Mouse (Mus musculus): ENCODE measurements around the gene 1700029I15Rik. TPM values are rescaled to one million over a fixed set of nuclear protein-coding genes. Genes with fewer than 3 reads are reported as not detected.
"Not testable (repeated sequence)": the region's sequence is repeated elsewhere in the genome, so short reads cannot be mapped to it uniquely, and the experiment has no call there.

Gene 1700029I15Rik
- polyA plus RNA-seq, 1 experiment from 2014 or later: 6.4 TPM

GRCm38 (mm10) chr2:92388081-92388517 is 5.8 kb downstream of the 1700029I15Rik start:
- Histone ChIP-seq H3K4me2 (peak overlapping the region; percentile 78), H3K4me3 (peak overlapping the region; percentile 87), H3K4me1 (replicated peaks) (peaks cover 69% of the 10 kb centered on the region), H3K36me3 (peaks cover 46% of the 10 kb centered on the region), H3K9ac (peak overlapping the region; percentile 95), H3K27me3 (no peaks in the 10 kb centered on the region), H3K9me3 (no peaks in the 10 kb centered on the region), H3K27ac (replicated peaks) (peak overlapping the region; percentile 95)
- WGBS: 36% methylated on average over 3 of the region's 3 CpGs
- ATAC-seq (ENCODE audit: low read depth): no peak

GRCm38 (mm10) chr2:92388891-92389641 is 6.7 kb downstream of the 1700029I15Rik start:
- Histone ChIP-seq H3K9me3 (no peaks in the 10 kb centered on the region), H3K4me3 (peak overlapping the region; percentile 87), H3K4me1 (replicated peaks) (peaks cover 78% of the 10 kb centered on the region), H3K27me3 (no peaks in the 10 kb centered on the region), H3K9ac (peak overlapping the region; percentile 95), H3K27ac (replicated peaks) (peak overlapping the region; percentile 95), H3K4me2 (peak overlapping the region; percentile 78), H3K36me3 (peaks cover 36% of the 10 kb centered on the region)
- WGBS: under 1% methylated on average over 48 of the region's 62 CpGs
- ATAC-seq (ENCODE audit: low read depth): peak; percentile 94

- ATAC-seq (ENCODE audit: low read depth): no peak
- Histone ChIP-seq H3K4me3 (peak overlapping the region; percentile 87), H3K27me3 (no peaks in the 10 kb centered on the region), H3K36me3 (peaks cover 31% of the 10 kb centered on the region), H3K4me2 (peak overlapping the region; percentile 78), H3K9ac (peak overlapping the region; percentile 95; the same call in 1 of the 2 replicates), H3K9me3 (no peaks in the 10 kb centered on the region), H3K4me1 (replicated peaks) (peaks cover 81% of the 10 kb centered on the region), H3K27ac (replicated peaks) (peak overlapping the region; percentile 95)
- WGBS: under 1% methylated on average over 10 of the region's 10 CpGs
Measured at GRCm38 (mm10) chr2:92389645-92390044, 7.3 kb downstream of the 1700029I15Rik start.

- 74% methylated on average over 6 of the region's 6 CpGs for WGBS
- Histone ChIP-seq H3K36me3 (peaks cover 23% of the 10 kb centered on the region), H3K9ac (peak overlapping the region; percentile 95; the same call in 1 of the 2 replicates), H3K9me3 (no peaks in the 10 kb centered on the region), H3K27me3 (no peaks in the 10 kb centered on the region), H3K4me2 (peak overlapping the region; percentile 78), H3K4me1 (replicated peaks) (peaks cover 81% of the 10 kb centered on the region), H3K4me3 (peak overlapping the region; percentile 87; the same call in 1 of the 2 replicates), H3K27ac (replicated peaks) (peak overlapping the region; percentile 95)
- no peak for ATAC-seq (ENCODE audit: low read depth)
Measured at GRCm38 (mm10) chr2:92390206-92390930, 8.0 kb downstream of the 1700029I15Rik start.

GRCm38 (mm10) chr2:92391116-92391515 is 8.8 kb downstream of the 1700029I15Rik start:
- H3K9me3 ChIP-seq: no peaks in the 10 kb centered on the region
- peak overlapping the region; percentile 41 for H3K4me3 ChIP-seq
- ATAC-seq (ENCODE audit: low read depth): no peak
- H3K36me3 ChIP-seq: peaks cover 16% of the 10 kb centered on the region
- H3K27ac ChIP-seq (replicated peaks): peak overlapping the region; percentile 95
- H3K27me3 ChIP-seq: no peaks in the 10 kb centered on the region
- peak overlapping the region; percentile 78 for H3K4me2 ChIP-seq
- H3K4me1 ChIP-seq (replicated peaks): peaks cover 80% of the 10 kb centered on the region
- WGBS: 93% methylated on average over 8 of the region's 8 CpGs
- peak overlapping the region; percentile 74 for H3K9ac ChIP-seq

- H3K27me3 ChIP-seq: no peaks in the 10 kb centered on the region
- H3K4me3 ChIP-seq: peak overlapping the region; percentile 41
- peaks cover 79% of the 10 kb centered on the region for H3K4me1 ChIP-seq (replicated peaks)
- H3K36me3 ChIP-seq: peaks cover 9% of the 10 kb centered on the region
- WGBS: 16% methylated on average over 11 of the region's 11 CpGs
- no peak for ATAC-seq (ENCODE audit: low read depth)
- peak overlapping the region; percentile 95 for H3K27ac ChIP-seq (replicated peaks)
- no peaks in the 10 kb centered on the region for H3K9me3 ChIP-seq
- H3K9ac ChIP-seq: peak overlapping the region; percentile 74
- peak overlapping the region; percentile 78 for H3K4me2 ChIP-seq
Measured at GRCm38 (mm10) chr2:92391703-92392317, 9.5 kb downstream of the 1700029I15Rik start.

- peaks cover 81% of the 10 kb centered on the region for H3K4me1 ChIP-seq (replicated peaks)
- peak overlapping the region; percentile 78 for H3K4me2 ChIP-seq
- peak overlapping the region; percentile 41 for H3K4me3 ChIP-seq
- peak overlapping the region; percentile 95 for H3K27ac ChIP-seq (replicated peaks)
- H3K36me3 ChIP-seq: peaks cover 1% of the 10 kb centered on the region
- 3% methylated on average over 26 of the region's 26 CpGs for WGBS
- H3K9me3 ChIP-seq: no peaks in the 10 kb centered on the region
- H3K27me3 ChIP-seq: no peaks in the 10 kb centered on the region
- ATAC-seq (ENCODE audit: low read depth): no peak
- peak overlapping the region; percentile 74 for H3K9ac ChIP-seq
Measured at GRCm38 (mm10) chr2:92392318-92393264, 10.3 kb downstream of the 1700029I15Rik start.

- no peak overlapping the region for H3K27ac ChIP-seq (replicated peaks)
- H3K4me1 ChIP-seq (replicated peaks): peaks cover 83% of the 10 kb centered on the region
- H3K27me3 ChIP-seq: no peaks in the 10 kb centered on the region
- no peaks in the 10 kb centered on the region for H3K36me3 ChIP-seq
- ATAC-seq (ENCODE audit: low read depth): no peak
- H3K4me2 ChIP-seq: no peak overlapping the region
- H3K4me3 ChIP-seq: no peak overlapping the region
- WGBS: 87% methylated on average over 3 of the region's 3 CpGs
- H3K9me3 ChIP-seq: no peaks in the 10 kb centered on the region
- no peak overlapping the region for H3K9ac ChIP-seq
Measured at GRCm38 (mm10) chr2:92395535-92395934, 13.2 kb downstream of the 1700029I15Rik start.

GRCm38 (mm10) chr2:92397436-92397835 is 15.1 kb downstream of the 1700029I15Rik start:
- WGBS: 74% methylated on average over 1 of the region's 1 CpGs
- no peak for ATAC-seq (ENCODE audit: low read depth)
- no peak overlapping the region for H3K4me2 ChIP-seq

GRCm38 (mm10) chr2:92399877-92400276 is 17.5 kb downstream of the 1700029I15Rik start:
- Histone ChIP-seq H3K9ac (peak overlapping the region; percentile 97), H3K4me3 (peak overlapping the region; percentile 86), H3K36me3 (peaks cover 14% of the 10 kb centered on the region), H3K4me2 (peak overlapping the region; percentile 75), H3K27ac (replicated peaks) (peak overlapping the region; percentile 84; the same call in 1 of the 2 replicates), H3K4me1 (replicated peaks) (peaks cover 62% of the 10 kb centered on the region)
- not testable (repeated sequence) for H3K27me3 ChIP-seq; ATAC-seq (ENCODE audit: low read depth); H3K9me3 ChIP-seq
- WGBS: 24% methylated on average over 3 of the region's 4 CpGs

More at GRCm38 (mm10) chr2:92397436-92397835, 15.1 kb downstream of the 1700029I15Rik start:
- Histone ChIP-seq H3K4me3 (no peak overlapping the region), H3K4me1 (replicated peaks) (peaks cover 73% of the 10 kb centered on the region), H3K27ac (replicated peaks) (no peak overlapping the region), H3K27me3 (no peaks in the 10 kb centered on the region), H3K9me3 (no peaks in the 10 kb centered on the region), H3K36me3 (no peaks in the 10 kb centered on the region), H3K9ac (no peak overlapping the region)

- 2% methylated on average over 21 of the region's 22 CpGs for WGBS
- no peaks in the 10 kb centered on the region for H3K27me3 ChIP-seq
- H3K9me3 ChIP-seq: no peaks in the 10 kb centered on the region
- ATAC-seq (ENCODE audit: low read depth): peak; percentile 30; the same call in 1 of the 2 replicates
- peak overlapping the region; percentile 84 for H3K27ac ChIP-seq (replicated peaks)
- H3K4me2 ChIP-seq: peak overlapping the region; percentile 75
- H3K9ac ChIP-seq: peak overlapping the region; percentile 97
- peaks cover 71% of the 10 kb centered on the region for H3K4me1 ChIP-seq (replicated peaks)
- peaks cover 22% of the 10 kb centered on the region for H3K36me3 ChIP-seq
- peak overlapping the region; percentile 86 for H3K4me3 ChIP-seq
Measured at GRCm38 (mm10) chr2:92400682-92401081, 18.3 kb downstream of the 1700029I15Rik start.
